Mouse (Mus musculus) mouse trophoblast stem cell (cell line): ENCODE results near the gene Smyd4.

Source experiments
- in situ Hi-C, 2 experiments: fragments of 300-500 bp; cut with MseI, MboI; formaldehyde crosslinking; loops; 2 replicates in 1 of 2; 3 replicates in 1 of 2; pipeline ENCODE4 v1.15.1; 2025

Gene Smyd4

GRCm38 (mm10) chr11:75348199-75348889 lies at the start of gene Smyd4, which contains the start of gene Rpa1:
Gene Smyd4 (plus strand): TSS chr11:75348433.
Gene Rpa1 (minus strand): TSS chr11:75348324.
- in situ Hi-C loops = no loop called here

GRCm38 (mm10) chr11:75298491-75298890 lies 49.7 kb upstream of the Smyd4 start:
- in situ Hi-C loops = no loop called here

- in situ Hi-C loops = no loop called here
These were observed 48.4 kb upstream of the Smyd4 start for GRCm38 (mm10) chr11:75299786-75300185.

- in situ Hi-C loops = no loop called here
These were observed 47.3 kb upstream of the Smyd4 start for GRCm38 (mm10) chr11:75300954-75301353.

- in situ Hi-C loops = no loop called here
These were observed 43.4 kb upstream of the Smyd4 start for GRCm38 (mm10) chr11:75304797-75305196.

- in situ Hi-C loops = no loop called here
These were observed 39.6 kb upstream of the Smyd4 start for GRCm38 (mm10) chr11:75308650-75309049.

- in situ Hi-C loops = no loop called here
These were observed 37.4 kb upstream of the Smyd4 start for GRCm38 (mm10) chr11:75310813-75311212.

- in situ Hi-C loops = no loop called here
These were observed 36.5 kb upstream of the Smyd4 start for GRCm38 (mm10) chr11:75311751-75312150.

- in situ Hi-C loops = no loop called here
These were observed 34.4 kb upstream of the Smyd4 start for GRCm38 (mm10) chr11:75313834-75314233.

- in situ Hi-C loops = no loop called here
These were observed 29.6 kb upstream of the Smyd4 start for GRCm38 (mm10) chr11:75318351-75319221.

- in situ Hi-C loops = no loop called here
These were observed 29.0 kb upstream of the Smyd4 start for GRCm38 (mm10) chr11:75319246-75319645.

- in situ Hi-C loops = no loop called here
These were observed 24.9 kb upstream of the Smyd4 start for GRCm38 (mm10) chr11:75323326-75323737.

GRCm38 (mm10) chr11:75324433-75324832 lies 23.8 kb upstream of the Smyd4 start:
- in situ Hi-C loops = no loop called here

- in situ Hi-C loops = no loop called here
These were observed 22.9 kb upstream of the Smyd4 start for GRCm38 (mm10) chr11:75325116-75325968.

- in situ Hi-C loops = no loop called here
These were observed 22.3 kb upstream of the Smyd4 start for GRCm38 (mm10) chr11:75325969-75326311.

- in situ Hi-C loops = no loop called here
These were observed 11.6 kb upstream of the Smyd4 start for GRCm38 (mm10) chr11:75336676-75337075.

- in situ Hi-C loops = no loop called here
These were observed 11.0 kb upstream of the Smyd4 start for GRCm38 (mm10) chr11:75337246-75337645.

GRCm38 (mm10) chr11:75340076-75340475 lies 8.2 kb upstream of the Smyd4 start:
- in situ Hi-C loops = no loop called here

- in situ Hi-C loops = no loop called here
These were observed 7.4 kb upstream of the Smyd4 start for GRCm38 (mm10) chr11:75340698-75341345.

- in situ Hi-C loops = no loop called here
These were observed 5.1 kb upstream of the Smyd4 start for GRCm38 (mm10) chr11:75343096-75343495.

- in situ Hi-C loops = no loop called here
These were observed 4.1 kb upstream of the Smyd4 start for GRCm38 (mm10) chr11:75344163-75344562.
